Mouse (Mus musculus): ENCODE data around the gene Sorl1.

The Sorl1 gene

GRCm38 (mm10) chr9:42054339-42055272 is 69.5 kb downstream of the Sorl1 start:
- intact Hi-C loops (cut with DNase I): no loop called here

- intact Hi-C loops (cut with DNase I): no loop called here
These were observed 70.4 kb downstream of the Sorl1 start for GRCm38 (mm10) chr9:42053591-42054190.

- intact Hi-C loops (cut with DNase I): no loop called here
These were observed 71.3 kb downstream of the Sorl1 start for GRCm38 (mm10) chr9:42052713-42053356.

GRCm38 (mm10) chr9:42048542-42048941 is 75.6 kb downstream of the Sorl1 start:
- intact Hi-C loops (cut with DNase I): no loop called here

- intact Hi-C loops (cut with DNase I): no loop called here
These were observed 76.3 kb downstream of the Sorl1 start for GRCm38 (mm10) chr9:42047786-42048185.

GRCm38 (mm10) chr9:42046248-42046647 is 77.8 kb downstream of the Sorl1 start:
- intact Hi-C loops (cut with DNase I): no loop called here

GRCm38 (mm10) chr9:42044651-42045050 is 79.4 kb downstream of the Sorl1 start:
- intact Hi-C loops (cut with DNase I): no loop called here

GRCm38 (mm10) chr9:42043934-42044333 is 80.2 kb downstream of the Sorl1 start:
- intact Hi-C loops (cut with DNase I): no loop called here

- intact Hi-C loops (cut with DNase I): no loop called here
These were observed 84.8 kb downstream of the Sorl1 start for GRCm38 (mm10) chr9:42039000-42039992.

GRCm38 (mm10) chr9:42036885-42037284 is 87.2 kb downstream of the Sorl1 start:
- intact Hi-C loops (cut with DNase I): no loop called here

- intact Hi-C loops (cut with DNase I): no loop called here
These were observed 88.1 kb downstream of the Sorl1 start for GRCm38 (mm10) chr9:42035995-42036394.

GRCm38 (mm10) chr9:42035213-42035765 is 88.8 kb downstream of the Sorl1 start:
- intact Hi-C loops (cut with DNase I): no loop called here

- intact Hi-C loops (cut with DNase I): no loop called here
These were observed 90.0 kb downstream of the Sorl1 start for GRCm38 (mm10) chr9:42034116-42034520.

GRCm38 (mm10) chr9:42033291-42034115 is 90.6 kb downstream of the Sorl1 start:
- intact Hi-C loops (cut with DNase I): no loop called here

- intact Hi-C loops (cut with DNase I): no loop called here
These were observed 91.7 kb downstream of the Sorl1 start for GRCm38 (mm10) chr9:42032419-42032818.

GRCm38 (mm10) chr9:42028807-42029206 is 95.3 kb downstream of the Sorl1 start:
- intact Hi-C loops (cut with DNase I): no loop called here

GRCm38 (mm10) chr9:42024257-42024656 is 99.8 kb downstream of the Sorl1 start:
- intact Hi-C loops (cut with DNase I): no loop called here

- intact Hi-C loops (cut with DNase I): no loop called here
These were observed 100.7 kb downstream of the Sorl1 start for GRCm38 (mm10) chr9:42023383-42023782.

- intact Hi-C loops (cut with DNase I): no loop called here
These were observed 101.8 kb downstream of the Sorl1 start for GRCm38 (mm10) chr9:42022318-42022717.

Data from adrenal gland (tissue).